Mouse (Mus musculus): ENCODE data around the gene Polr2a.
"Not testable (repeated sequence)": the region's sequence is repeated elsewhere in the genome, so short reads cannot be mapped to it uniquely, and the experiment has no call there.

Gene Polr2a

DNA sequence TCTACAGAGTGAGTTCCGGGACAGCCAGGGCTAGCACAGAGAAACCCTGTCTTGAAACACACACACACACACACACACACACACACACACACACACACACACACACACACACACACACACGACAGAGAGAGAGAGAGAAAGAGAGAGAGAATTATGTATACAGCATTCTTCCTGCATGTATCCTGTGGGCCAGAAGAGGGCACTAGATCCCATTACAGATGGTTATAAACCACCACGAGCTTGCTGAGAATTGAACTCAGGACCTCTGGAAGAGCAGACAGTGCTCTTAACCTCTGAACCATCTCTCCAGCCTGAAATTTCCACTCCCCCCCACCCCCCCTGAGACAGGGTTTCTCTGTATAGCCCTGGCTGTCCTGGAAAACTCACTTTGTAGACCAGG lies 27.0 kb downstream of the Polr2a start:
- DNase-seq, result not testable (repeated sequence)

DNA sequence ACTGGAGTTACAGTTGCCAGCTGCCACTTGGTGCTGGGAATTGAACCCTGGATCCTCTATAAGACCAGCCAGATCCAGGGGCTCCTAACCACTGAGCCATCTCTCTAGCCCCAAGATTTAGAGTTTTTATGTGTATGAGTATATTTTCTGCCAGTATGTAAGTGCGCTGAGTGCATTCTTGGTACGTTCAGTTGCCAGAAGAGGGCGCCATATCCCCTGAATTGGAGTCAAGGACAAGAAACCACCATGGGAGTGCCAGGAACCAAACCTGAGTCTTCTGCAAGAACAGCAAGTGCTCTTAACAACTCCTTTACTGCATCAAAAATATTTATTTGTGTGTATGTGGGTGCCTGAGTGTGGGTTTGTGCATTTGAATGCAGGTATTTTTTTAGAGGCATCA lies 29.4 kb downstream of the Polr2a start:
- DNase-seq, result peak; percentile 77

DNA sequence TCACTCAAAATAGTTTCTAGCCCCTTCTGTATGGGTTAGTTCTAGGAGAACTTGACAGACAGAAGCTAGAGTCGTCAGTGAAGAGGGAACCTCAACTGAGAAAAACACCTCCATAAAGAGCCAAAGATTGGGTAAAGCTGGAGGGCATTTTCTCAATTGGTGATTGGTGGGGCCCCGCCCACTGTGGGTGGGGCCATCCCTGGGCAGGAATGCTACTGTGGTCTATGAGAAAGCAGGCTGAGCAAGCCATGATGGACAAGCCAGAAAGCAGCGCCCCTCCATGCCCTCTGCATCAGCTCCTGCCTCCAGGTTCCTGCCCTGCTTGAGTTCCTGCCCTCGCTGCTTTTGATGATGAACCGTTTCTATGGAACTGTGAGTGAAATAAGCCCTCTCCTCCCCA lies 32.5 kb downstream of the Polr2a start:
- peak; percentile 33 for DNase-seq

DNA sequence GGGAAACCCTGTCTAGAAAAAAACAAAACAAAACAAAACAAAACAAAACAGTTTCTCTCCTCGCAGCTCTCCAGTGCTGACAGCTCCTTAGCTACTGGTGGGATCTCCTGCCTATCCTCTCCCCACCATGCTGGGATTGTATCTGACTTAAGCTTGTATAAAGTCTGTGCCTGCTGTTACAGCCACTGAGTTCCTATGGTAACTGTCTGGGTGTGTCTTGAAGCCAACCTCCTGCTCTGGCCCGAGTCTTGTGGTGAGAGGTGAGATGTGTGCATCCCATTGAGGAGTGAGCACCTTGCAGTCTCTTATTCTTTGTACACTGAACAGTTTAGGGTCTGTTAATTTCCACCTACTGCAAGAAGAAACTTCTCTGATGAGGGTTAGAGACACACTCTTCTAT lies 35.4 kb downstream of the Polr2a start:
- DNase-seq, result no peak

GRCm38 (mm10) chr11:69720852-69721251 lies 37.6 kb downstream of the Polr2a start:
- DNase-seq, result no peak

GRCm38 (mm10) chr11:69719423-69719822 lies 39.0 kb downstream of the Polr2a start:
- DNase-seq, result no peak

DNA sequence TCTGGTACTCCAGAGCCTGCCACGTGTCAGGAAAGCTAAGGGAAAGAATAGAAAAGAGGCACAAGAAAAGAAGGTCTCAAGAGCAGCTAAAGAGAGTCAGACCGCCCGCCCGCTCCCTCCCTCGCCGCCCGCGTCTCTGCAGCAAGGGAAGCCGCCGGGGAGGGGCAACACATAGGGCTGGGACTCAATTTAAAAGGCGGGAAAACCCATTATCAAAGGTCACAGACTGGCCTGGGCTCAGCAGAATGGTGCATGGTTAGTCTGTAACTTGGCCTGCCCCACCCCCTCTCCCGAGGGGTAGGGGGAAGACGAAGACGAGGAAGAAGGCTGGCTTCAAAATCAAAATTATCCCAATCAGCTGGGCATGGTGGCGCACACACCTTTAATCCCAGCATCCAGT lies 39.8 kb downstream of the Polr2a start:
- no peak for DNase-seq

DNA sequence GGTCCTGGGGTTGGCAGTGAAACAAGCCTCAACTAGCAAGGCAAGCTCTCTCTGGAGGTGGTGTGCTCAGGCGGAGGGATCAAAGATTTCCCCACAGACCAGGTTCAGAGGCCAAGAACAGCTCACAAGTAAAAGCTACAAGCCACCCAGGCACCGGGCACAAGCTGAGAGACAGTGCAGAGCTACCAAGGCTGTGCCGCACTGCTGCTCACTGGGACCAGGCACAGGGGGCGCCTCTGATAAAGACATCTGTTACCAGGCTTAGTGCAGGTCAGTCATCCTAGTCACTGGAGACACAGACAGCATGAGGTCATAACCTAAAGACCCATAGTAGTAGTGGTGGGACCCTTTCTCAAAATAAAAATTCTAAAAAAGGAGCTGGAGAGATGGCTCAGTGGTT lies 41.5 kb downstream of the Polr2a start:
- no peak for DNase-seq

DNA sequence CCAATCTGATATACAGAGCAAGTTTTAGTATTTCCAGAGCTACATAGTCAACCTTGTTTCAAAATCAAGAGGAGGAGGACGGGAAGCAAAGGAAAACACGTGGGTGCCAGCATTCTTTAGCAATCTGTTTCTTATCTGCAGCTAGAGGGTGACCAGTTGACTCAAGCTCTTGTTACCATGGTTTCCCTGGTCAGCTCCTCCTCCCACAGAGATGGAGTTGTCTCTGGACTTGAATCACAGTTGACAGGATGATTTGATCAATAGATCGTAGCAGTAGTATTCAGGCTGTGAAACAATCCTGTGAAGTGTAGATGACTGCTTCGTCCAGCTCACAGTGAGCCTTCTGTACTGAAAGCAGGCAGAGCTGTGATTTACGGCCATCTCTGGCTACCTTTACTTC lies 42.5 kb downstream of the Polr2a start:
- peak; percentile 49 for DNase-seq

DNA sequence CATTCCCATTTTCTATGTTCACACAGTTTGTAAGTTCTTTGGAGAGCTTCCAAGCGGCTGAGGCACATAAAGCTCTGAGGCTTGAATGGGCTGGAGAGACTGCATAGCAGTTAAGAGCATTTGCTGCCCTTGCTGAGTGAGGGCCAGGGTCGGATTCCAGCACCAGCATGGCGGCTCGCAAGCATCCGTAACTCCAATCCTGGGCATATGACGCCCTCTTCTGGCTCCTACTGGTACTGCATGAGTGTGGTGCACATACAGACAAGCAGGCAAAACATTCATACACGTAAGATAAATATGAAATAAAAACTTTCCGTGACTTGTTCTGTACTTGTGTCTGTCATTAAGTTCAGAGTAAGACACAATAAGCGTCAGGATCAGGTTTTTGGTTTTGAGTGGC lies 43.0 kb downstream of the Polr2a start:
- DNase-seq, result peak; percentile 62

DNA sequence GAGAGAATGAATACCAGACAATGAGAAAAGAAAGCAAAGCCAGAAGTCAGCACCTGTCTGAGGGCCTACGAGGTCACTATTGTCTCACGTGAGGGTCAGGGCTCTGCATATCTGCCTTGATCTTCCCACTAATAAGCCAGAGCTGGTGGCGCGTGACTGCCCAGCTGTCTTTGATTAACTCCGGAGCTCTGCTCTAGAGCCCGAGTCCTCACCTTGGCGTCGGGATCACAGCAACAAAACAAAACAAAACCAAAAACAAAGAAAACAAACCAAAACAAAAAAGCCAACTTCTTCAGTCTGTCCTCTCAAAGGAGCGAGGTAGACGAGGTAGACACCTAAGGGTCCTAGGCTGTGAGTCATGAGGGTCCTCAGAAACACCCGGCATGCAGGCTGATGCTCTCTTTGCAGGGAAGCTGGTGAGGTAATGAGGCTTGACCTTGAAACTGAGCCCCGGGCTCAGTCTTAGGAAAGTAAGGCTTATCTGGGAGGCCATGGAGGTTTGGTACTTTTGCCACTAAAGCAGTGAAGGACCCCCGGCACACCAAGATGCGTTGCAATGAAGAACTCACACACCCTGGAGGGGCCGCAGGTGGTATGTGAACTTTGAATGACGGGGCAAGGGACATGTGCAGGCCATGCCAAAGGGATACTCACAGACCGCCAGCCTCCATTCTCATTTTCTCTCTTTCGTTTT lies 43.7 kb downstream of the Polr2a start:
- DNase-seq, result no peak

GRCm38 (mm10) chr11:69712954-69713672 lies 45.3 kb downstream of the Polr2a start:
- DNase-seq, result no peak

- no peak for DNase-seq
Measured at GRCm38 (mm10) chr11:69711082-69711481, 47.4 kb downstream of the Polr2a start.

DNA sequence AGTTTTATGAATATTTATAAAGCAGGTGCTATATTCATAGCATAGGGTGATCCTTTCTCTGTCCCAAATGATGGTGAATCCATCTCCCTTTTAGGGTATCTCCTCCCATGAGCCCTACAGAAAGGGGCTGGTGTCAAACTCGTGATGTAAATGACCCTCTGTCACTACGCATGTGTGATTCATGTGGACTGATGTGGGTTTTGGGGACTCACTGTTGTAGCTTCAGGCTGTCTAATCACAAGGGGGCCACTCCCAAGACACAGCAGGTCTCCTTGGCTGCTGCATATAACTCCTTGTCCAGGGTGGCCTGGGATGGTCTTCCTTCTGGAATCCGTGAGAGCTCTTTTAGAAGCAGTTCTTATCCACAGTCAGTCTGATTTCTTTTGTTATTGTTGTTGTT lies 48.0 kb downstream of the Polr2a start:
- no peak for DNase-seq

- no peak for DNase-seq
Measured at GRCm38 (mm10) chr11:69709554-69710446, 48.6 kb downstream of the Polr2a start.

DNA sequence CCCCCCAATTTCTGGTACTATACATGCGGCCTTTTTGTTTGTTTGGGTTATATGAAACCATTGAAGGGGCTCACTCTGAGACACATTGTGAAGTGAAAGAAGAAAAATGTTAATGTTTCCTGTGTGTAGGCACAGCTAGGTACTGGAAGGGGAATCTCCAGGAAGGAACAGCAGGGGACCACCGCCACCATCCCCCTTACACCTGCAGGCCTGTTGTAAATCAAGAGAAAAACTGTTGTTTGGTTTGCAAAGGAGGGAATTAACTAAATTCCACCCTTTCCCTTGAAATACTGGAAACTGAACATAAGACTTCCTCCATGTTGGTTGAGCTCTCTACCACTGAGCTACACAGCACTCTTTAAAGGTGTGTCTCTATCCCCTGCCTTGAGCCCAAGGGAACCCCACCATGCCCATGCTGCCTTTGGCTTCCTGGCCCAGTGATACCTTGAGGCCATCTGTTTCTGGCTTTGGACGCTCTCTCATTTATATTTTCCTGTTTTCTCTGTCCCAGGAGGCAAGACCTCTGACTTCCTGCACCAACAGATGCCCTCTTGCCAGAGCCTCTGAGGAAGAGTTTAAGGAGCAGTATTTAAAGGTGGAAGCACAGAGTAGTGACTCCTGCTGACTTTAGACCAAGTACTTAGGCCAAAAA lies 49.7 kb downstream of the Polr2a start:
- no peak for DNase-seq

- DNase-seq, result no peak
Measured at GRCm38 (mm10) chr11:69707873-69708381, 50.5 kb downstream of the Polr2a start.

DNA sequence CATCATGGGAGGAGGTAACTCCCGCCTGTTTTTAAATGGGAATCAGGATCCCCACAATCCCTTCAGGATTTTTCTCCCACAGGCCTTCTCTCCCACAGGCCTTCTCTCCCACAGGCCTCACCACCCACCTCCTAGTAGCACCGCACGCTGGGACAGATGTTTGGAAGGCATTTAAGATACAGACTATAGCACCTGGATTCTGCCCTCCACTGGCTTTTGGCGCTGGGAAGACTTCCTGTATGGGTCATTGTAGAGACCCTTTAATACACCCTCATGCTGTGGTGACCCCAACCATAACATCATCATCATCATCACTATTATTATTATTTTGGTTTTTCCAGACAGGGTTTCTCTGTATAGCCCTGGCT lies 51.0 kb downstream of the Polr2a start:
- DNase-seq, result no peak

- DNase-seq, result no peak
Measured at GRCm38 (mm10) chr11:69706775-69707479, 51.5 kb downstream of the Polr2a start.

GRCm38 (mm10) chr11:69704613-69705010 lies 53.8 kb downstream of the Polr2a start:
- no peak for DNase-seq

GRCm38 (mm10) chr11:69703814-69704612 lies 54.4 kb downstream of the Polr2a start:
- DNase-seq, result no peak

Data from lung, postnatal 10 days (tissue).